Mouse (Mus musculus) lung, postnatal 10 days (tissue): ENCODE data around the gene Ctnna3.

Source experiments
- DNase-seq: peaks from one replicate; pipeline ENCODE4 v3.0.0; 2021

The Ctnna3 gene

DNA sequence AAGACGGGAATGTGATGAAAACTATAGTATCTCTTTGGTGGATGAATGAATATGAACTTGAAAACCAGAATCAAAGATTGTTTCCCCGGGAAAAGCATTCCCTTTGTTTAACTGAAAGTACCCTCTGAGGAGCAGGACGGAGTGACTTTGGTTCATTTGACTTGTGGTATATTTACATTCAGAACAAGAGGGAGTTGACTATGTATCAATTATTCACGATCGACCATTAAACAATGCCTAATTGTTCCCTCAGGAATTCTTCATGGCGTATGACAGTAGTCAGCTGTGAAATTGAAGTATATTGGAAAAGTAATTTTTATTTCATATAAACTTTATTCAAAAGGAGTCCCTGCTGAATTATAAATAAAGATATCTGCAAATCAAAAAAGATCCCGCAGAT, 341.8 kb downstream of the Ctnna3 start:
- no peak for DNase-seq

DNA sequence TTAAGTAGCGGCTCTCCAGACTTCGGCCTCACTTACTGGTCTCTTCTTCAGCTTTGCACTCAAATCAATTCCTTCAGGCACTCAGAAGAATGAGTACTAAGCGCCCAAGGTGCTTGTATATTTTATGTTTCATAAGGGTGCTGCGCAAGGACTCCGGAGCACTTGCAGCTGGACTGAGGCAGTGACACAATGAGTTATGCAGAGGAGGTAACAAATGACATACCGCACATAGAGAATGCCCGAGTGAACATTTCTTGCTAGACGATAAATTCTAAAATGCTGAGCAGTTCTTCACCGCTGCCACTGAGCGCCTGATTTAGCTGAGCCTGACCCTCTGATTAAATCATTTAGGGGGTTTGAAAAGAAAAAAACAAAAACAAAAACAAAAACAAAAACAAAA, 342.2 kb downstream of the Ctnna3 start:
- no peak for DNase-seq

DNA sequence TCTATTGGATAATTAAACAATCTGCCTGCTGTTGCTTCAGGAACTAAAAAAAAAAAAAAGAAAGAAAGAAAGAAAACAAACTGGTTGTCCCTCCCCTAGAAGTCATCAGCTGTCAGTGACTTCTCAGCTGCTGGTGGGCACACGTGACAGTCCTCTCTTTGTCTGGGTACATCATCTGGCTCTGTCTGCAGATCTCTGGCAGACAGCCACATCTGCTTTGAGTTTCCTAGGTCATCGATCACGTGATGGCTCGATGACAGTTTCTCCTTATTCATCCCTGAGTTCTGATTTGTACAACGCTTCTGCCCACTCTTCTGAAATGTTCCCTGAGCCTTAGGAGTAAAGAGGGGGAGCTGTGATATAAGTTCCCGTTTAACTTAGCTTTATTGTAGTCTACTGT, 352.1 kb downstream of the Ctnna3 start:
- no peak for DNase-seq

DNA sequence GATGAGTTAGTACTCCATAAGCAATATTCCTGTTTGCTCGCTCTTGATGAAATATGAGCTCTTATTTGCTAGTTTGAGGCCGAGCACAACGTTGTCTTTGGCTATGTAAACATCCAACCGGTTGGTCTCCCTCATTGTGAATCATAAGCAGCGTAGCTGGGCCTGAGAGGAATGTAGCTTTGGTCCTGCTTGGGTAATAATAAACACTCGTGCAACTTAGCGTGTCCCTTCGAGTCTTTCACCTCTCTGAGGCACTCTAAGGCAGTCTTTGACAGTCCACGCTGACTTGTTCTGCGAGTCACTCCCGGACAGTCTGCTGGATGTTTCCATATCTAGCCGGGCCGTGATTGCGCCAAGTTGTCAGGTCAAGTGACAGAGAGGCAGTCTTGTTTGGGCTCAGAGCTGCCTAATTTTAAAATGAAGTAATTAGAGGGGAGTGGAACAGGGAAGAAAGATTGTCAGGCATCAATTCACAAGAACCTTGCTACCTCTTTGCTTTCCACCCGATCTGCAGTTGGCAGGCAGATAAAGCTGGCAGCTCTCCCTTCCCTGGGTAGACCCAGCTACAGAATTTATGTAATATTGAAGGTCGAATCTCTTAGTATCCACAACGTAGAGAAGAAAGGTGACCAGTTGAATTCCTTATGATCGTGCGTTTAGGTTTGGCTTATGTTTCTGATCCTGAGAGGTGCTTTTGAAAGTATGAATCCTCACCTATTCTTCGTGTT, 355.1 kb downstream of the Ctnna3 start:
- DNase-seq: no peak

DNA sequence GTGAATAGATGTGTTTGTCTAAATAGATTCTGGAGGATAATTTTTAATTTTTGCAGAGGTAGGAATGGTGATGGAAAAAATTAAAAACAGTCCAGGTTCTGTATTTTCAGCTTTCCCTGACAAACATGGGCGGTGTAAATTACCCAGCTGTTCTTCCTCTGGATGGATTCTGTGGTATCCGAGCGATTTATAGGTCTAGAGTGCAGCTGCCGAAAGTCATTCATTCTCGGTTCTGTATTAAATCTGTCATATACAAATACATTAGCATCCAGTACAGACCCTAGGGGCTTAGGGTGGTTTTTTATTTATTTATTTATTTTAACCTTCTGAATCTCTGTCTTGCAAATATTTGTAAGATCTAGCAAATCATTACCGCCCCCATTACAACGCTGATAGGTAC, 356.5 kb downstream of the Ctnna3 start:
- no peak for DNase-seq

DNA sequence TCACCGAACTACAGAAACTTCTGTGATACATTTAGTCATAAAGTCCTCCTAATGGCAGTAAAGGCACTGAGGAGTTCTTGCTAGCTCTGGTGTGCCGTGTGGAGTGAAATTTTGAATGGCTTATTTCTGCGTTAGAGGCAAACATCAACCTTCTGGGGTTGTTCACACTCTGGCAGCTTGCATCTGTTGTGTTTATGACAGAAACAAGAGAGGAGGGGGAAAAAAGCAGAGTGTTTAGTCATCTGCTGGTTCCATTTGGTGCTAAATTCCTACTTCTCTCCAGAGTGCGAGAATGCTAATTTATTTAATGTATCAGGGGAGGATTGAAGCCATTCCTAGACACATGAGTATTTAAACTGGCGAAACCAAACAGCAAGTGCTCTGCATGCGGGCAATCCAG, 374.0 kb downstream of the Ctnna3 start:
- DNase-seq: no peak

DNA sequence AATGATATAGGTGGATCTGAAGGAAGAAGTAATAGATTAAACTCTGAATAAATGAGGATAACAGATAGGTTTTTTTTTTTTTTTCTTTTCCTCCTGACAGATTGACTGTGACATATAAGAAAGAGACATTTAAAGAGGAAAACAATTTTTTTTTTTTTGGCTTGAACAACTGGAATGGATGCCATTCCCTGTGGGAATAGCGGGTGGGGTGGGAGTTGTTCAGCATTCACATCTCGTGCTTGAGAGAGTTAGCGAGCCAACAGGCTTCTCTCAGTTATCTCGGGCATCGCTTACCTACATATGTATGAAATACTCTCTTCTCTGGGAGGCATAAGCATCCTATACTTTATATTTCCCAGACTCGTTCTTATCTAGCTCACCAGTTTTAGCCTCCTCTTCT, 375.7 kb downstream of the Ctnna3 start:
- no peak for DNase-seq

DNA sequence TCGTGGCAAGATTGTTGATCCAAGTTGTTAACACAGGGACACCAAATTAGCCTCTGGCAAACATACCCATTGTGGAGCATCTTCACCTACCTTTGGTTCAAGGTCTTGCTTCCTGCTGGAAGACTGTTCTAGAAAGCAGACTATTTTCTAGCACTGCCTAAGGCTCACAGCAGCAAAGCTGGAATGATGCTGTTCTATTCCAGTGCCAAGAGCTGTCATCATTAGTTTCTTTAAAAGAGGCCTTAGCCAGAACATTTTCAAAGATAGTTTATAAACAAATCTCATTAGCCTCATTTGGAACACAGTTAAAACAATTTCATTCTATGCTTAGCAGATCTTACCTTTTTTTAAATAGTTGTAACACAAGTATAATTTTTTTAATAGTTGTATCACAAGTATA, 376.4 kb downstream of the Ctnna3 start:
- DNase-seq: peak; percentile 10

DNA sequence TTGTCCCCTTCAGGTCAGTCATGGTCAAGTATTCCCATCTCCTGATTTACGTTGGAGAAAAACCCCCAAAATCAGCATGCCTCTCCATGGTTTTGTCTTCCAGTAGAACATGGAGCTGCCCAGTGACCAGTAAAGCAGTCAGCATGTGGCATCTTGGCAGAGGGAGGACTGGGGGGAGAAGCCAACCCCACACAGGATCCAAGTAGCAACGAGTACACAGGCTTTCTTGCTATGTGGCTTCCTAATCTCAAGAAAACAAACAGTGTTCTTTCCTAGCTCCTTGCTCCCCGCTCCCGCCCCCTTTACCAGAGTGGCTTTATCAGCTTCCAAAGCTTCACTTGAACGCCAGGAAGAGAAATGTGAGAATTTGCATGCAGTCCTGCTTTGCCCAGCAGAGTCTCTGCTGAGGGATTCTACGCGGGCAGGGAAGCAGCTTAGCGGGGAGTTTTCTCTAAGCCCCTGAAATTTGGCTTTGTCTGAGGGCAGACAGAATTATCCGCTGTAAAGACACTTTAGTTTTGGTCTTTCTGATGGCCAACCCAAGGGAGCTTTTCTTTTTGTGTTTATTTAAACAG, 380.2 kb downstream of the Ctnna3 start:
- peak; percentile 21 for DNase-seq

DNA sequence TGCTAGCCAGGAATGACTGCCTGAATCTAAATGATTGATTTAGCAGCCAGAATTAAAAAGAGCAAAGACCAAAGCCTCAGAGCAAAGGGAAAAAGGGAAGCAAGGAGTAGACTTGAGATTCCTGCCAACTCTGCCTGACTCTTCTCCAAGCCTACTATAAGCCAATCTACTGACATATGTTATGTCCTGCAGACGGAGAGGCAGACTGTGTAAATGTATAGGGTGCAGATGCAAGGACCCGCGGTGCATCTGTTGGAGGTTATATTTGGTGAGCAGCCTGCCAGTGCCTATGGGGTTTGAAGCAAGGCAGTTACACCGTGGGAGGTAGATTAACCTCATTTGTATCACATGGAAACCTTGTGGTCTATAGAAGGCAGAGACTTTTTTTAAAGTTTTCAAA, 409.1 kb downstream of the Ctnna3 start:
- DNase-seq: no peak

DNA sequence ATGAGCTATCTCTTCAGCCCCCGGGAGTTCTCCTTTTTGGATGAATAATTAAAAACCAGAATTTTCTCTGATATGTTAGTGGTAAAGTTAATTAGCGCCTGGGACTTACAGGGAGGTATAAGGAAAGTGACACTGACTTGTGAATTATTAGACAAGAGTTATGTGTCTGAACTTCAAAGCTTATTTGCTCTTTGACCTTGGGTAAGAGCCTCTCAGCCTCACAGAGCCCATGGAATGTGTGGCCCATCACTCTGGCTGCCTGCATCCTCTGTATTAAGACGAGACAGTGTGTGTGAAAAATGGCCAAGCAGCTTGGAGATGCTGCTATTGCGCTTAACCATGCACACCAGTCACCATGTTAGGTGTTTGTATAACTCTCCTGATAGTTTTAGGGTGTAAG, 422.0 kb downstream of the Ctnna3 start:
- no peak for DNase-seq

DNA sequence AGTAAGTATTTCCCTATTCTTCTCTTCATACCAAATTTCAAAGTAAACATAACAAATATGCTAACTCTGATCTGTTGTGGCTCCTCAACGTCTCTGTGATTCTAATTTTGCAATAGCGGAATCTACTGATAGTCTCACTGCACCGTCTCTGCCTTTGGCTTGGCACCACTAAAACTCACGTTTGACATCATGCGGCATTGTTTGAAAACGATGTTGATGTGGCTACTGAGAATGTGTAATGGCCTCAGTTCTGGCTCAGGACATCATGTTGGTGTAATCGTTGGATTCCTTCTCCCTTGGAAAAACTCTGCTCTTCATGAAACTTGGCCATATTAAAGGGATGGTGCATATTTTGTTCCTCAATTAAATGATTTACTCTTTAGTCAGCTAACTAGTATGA, 439.2 kb downstream of the Ctnna3 start:
- peak; percentile 12 for DNase-seq

DNA sequence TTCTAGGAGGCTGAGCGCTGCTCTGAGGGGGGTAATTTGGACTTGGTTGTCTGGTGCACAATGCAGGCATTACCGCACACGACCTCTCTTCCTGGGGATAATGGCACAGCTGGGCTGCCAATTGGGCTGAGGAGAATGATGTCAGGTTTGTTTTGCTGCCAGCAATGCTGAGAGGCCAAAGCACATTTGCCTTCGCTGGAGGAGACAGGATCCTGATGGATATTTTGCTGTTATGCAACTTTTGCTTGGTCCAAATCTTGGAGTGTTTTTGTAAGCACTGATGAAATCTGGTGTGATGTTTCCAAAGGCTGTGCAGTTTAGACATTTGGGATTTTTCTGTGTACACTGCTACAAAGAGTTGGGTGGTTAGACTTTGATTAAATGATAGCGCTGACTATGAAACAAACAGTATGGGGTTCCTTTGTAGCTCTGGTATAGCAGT, 450.6 kb downstream of the Ctnna3 start:
- DNase-seq: peak; percentile 88

DNA sequence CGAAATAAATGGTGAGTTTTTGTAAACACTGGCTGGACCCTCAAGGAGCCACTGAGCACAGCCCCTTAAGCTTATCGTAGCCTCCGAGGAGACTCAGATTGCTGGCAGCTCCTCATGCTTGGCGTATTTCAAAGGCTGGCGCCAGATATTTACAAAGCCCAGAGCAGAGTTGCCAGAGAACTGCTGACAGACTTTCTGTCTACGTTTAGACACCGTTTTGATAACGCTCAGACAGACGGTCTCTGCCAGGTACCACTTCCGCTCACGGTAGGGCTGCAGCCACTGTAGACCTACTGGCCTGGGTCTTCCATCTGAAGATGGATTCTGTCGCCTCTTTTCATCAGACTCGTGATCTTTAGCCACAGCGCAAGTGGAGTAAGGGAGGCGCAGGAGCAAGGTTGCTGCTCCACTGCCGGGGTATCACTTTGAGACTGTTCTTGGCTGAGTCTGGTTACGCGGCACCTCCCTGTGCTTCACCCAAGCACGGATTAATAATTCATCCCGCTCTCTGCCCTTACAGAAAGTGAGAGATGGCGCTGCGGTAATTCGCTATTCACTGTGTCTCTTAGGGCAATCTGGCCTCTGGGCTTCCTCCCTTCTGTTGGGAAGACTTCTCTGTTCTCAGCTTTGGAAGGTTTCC, 456.7 kb downstream of the Ctnna3 start:
- DNase-seq: peak; percentile 34

DNA sequence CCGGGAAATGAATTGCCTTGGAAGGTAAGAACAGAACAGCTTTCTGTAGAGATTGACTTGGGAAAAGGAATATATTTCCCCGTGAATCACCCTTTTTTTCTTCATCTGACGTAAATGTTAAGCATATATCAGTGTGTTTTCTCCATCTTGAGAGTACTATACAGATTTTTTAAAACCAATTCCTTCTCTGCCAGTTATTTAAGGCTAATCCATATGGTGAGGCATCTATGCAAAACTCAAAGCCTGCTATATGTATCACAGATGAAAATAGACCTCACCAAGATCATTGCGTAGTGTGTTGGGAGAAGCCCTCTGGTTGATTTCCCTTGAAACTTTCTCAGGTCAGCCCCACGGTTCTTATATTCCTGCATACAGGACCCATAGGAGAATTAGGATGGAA, 464.7 kb downstream of the Ctnna3 start:
- no peak for DNase-seq

DNA sequence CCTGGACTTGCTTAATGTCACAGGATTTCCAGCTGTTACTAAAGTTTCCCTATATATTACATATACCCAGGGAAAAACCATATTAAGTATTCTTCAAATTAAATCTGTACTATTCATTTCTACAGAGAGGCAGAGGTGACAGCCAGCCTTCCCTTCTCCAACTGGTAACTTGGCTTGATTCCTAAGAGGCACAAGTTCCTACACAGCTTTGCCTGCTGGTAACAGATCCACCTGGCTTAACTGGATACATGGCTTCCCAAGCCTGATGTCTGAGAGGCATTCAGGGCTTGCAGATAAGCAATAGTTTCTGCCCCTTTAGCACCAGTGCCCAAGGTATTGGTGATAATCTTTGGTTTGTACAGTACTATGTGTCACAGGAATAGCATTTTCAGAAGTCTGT, 470.0 kb downstream of the Ctnna3 start:
- DNase-seq: no peak

DNA sequence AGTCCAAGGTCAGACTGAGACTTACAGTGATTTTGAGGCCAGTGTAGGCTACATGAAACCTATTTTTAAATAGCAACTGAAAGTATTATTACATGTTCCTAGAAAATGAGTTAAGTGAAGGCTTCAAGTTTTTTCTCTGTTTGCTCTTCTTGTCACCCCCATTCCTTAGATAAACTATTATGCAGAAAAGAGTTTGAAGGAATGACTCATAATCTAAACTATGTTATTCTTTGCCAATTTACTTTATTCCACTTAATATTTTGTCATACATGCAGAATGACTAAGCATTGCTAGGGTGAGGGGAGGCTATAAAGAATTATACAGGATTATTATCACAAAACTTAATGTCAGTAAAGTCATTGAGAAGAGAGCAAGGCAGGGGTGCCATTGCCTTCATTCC, 479.0 kb downstream of the Ctnna3 start:
- DNase-seq: no peak

DNA sequence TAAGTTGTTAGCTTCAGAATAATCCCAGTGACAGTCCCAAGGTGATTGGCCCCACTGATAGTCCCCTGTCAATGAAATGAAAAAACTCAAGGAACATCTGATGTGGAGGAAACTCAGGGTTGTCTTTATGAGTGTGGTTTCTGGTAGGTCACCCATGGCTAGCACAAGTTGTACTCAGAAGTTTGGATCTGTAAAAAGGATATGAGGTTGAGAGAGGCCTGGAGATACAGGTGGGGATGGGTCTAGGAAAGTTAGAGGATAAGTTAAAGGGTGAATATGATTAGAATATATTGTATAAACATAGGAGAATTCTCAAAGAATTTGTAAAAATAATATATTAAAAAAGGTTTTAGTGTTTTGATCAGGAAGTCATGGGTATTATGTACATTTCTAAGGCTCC, 497.4 kb downstream of the Ctnna3 start, which contains the start of gene Gm10118:
Gene Gm10118 (minus strand): TSS at position 101 of the 400 bp plus-strand sequence.
- no peak for DNase-seq

DNA sequence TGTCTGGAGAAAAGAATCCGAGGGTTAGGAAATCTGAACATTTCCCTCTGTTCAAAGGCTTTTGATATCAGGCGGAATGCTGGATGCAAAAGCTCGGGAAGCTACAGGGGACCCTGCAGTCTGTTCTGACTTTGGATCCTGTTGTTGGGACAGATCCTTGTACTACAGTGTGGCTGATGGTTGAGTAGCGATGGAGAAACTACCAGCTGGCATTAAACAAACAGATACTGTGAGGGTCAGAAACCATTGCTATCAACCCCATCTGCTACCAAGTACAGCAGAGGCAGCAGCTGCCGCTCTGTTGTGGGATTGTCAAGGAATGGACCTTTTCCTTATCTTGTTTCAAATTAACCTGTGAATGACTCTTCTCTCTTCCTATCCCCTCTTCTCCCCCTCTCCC, 504.0 kb downstream of the Ctnna3 start:
- no peak for DNase-seq

DNA sequence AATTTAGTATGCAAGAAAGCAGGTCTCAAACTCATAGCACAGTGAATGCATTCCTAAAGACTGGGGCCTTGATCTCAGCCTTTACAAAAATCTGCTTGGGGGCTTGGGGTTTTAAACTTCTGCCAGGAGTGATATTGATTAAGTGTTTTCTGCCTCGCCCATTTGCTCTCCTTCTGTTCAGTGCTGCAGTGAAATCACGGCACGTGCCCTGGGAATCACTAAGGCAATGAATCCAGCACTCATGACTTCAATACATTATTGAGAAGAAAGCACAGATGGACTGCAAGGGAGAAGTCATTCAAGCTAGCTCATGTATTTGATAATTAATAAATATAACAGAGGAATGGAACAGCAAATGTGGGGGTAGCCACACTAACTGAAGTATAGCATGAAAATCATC, 515.6 kb downstream of the Ctnna3 start:
- DNase-seq: no peak

DNA sequence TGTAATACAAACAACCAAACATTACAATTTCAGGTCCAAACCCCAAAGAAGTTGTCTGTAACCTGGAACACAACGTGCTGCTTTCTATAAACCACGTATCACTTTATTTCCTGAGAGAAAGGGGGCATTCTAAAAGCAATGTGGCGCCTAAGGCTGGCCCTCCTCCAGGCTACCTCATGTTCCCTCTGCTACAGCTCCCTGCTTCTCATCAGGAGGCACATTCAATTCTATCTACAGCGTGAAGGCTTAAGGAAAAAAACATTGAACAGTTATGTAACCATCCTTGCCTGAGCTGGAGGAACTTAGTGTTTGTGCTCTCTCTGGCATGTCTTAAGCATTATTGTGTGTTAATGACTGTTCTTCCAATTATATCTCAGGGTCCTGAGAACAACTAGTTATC, 517.4 kb downstream of the Ctnna3 start:
- no peak for DNase-seq

DNA sequence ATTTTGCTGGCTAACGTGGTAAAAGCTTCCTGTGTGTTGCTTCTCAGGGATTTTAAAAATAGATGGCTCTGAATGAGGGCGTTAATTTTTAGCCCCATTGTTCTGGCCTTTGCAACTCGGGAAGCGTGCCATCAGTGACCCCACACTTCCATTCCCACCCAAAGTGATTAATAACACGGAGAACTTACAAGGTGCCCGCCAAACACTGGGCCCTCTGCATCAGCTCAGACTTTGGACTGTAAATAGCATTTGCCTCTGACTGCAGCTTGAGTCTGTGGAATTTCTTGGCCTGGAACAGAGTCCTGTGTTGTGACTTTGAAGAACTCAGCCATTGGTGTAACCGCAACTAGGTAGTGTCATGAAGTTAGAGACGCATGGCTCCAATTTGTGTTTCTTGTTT, 521.0 kb downstream of the Ctnna3 start:
- DNase-seq: peak; percentile 5

DNA sequence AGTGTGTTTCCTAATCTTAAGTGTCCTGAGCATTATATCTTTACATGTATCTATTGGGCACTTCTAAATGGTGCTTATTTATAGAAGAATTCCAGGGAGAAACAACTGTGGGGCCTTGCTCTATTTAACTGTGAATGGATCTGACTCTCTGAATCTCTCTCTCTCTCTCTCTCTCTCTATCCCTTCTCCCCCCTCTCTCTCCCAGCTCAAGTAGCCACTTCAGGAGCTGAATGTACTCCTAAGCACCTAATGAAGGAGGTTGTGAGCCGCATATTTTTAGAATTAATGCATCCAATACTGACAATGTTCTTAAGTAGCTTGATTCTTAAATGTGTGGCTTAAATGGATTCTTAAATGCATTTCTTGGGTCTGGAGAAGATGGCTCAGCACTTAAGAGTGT, 521.6 kb downstream of the Ctnna3 start:
- no peak for DNase-seq

DNA sequence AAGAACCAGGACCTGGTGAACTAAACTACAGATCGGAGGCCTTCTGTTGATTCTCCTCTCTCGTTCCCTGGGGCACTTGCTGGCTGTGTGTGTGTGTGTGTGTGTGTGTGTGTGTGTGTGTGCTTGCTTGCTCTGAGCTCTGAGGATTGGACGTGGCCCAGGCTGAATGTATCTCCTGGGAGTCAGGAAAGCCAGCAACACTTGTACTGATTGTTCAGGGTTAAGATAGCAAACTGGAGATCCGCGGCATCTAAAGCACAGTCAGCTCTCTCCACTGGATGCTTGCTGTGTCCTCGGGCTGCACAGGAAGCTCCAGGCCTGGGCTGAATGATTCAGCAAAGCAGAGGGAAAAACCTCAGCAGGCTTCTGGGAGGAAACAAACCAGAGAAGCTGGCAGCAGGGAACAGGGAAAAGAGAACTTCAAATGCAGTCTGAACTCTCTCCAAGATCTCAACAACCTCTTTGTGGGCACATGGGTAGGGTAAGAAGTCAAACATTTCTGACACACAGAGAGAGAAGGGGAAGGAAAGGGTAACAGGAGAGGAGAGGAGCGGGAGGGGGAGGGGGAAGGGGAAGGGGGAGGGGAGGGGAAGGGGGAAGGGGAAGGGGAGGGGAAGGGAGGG, 524.5 kb downstream of the Ctnna3 start:
- DNase-seq: peak; percentile 10
